Mouse (Mus musculus) midbrain, postnatal 0 days (tissue): ENCODE measurements around the gene Ccdc22. TPM values are rescaled to one million over a fixed set of nuclear protein-coding genes. Genes with fewer than 3 reads are reported as not detected.

Experiments
- ATAC-seq: fragments of 200-750 bp; cut with Nextera tagmentation; 2 replicates; pipeline ENCODE4 v1.8.0; 2017; ENCODE audit warnings: moderate number of reproducible peaks, mild to moderate bottlenecking, moderate TSS enrichment, moderate library complexity; ENCODE audit not compliant: low FRiP score
- DNase-seq: peaks from one replicate; pipeline ENCODE4 v3.0.0-alpha.2; 2015; ENCODE audit warnings: low spot score
- H3K27ac ChIP-seq: fragments of 300-500 bp; sonication (generic); 2 replicates; pipeline ENCODE4 v1.5.1; 2014; ENCODE audit warnings: low read depth, mild to moderate bottlenecking, low read length, mixed read lengths
- H3K27me3 ChIP-seq: fragments of 300-500 bp; sonication (generic); 2 replicates; pipeline ENCODE4 v1.6.1; 2014; ENCODE audit warnings: low read length, control low read depth, mixed read lengths; ENCODE audit not compliant: insufficient read depth
- H3K36me3 ChIP-seq: fragments of 300-500 bp; sonication (generic); 2 replicates; pipeline ENCODE4 v1.6.1; 2014; ENCODE audit warnings: low read length, control low read depth, mixed read lengths; ENCODE audit not compliant: insufficient read depth
- H3K4me1 ChIP-seq: fragments of 300-500 bp; sonication (generic); 2 replicates; pipeline ENCODE4 v1.6.1; 2014; ENCODE audit warnings: mild to moderate bottlenecking, control low read depth, antibody characterized with exemption, low read length, mixed read lengths; ENCODE audit not compliant: insufficient read depth
- H3K4me2 ChIP-seq: fragments of 300-500 bp; sonication (generic); 2 replicates; pipeline ENCODE4 v1.6.1; 2014; ENCODE audit warnings: low read depth, mild to moderate bottlenecking, low read length, mixed read lengths; ENCODE audit not compliant: poor library complexity, severe bottlenecking
- H3K4me3 ChIP-seq: fragments of 300-500 bp; sonication (generic); 2 replicates; pipeline ENCODE4 v1.5.1; 2014; ENCODE audit warnings: low read depth, mild to moderate bottlenecking, low read length, moderate library complexity
- H3K9ac ChIP-seq: fragments of 300-500 bp; sonication (generic); replicated peaks from 2 replicates; pipeline ENCODE4 v1.6.1; 2014; ENCODE audit warnings: mild to moderate bottlenecking, low read length, moderate library complexity, mixed read lengths; ENCODE audit not compliant: poor library complexity, severe bottlenecking
- H3K9me3 ChIP-seq: fragments of 300-500 bp; sonication (generic); 2 replicates; pipeline ENCODE4 v1.6.1; 2016; ENCODE audit warnings: low read length, control low read depth
- CTCF ChIP-seq: IDR thresholded peaks from 2 replicates; pipeline ENCODE4 v1.5.1; 2016; ENCODE audit warnings: antibody characterized with exemption, mild to moderate bottlenecking
- WGBS: fragments of 180-500 bp; shearing (Covaris S2); extraction: QIAGEN DNeasy Blood & Tissue Kit; methylation state at CpG from one replicate; pipeline ENCODE4 v1.1.7; 2014; 5-methylcytosine and 5-hydroxymethylcytosine counted together
- polyA plus RNA-seq: library from polyadenylated mRNA; unstranded; fragments of >200 nt; fragmentation: Nextera tagmentation; extraction: Ambion mirVana; gene quantifications from 2 replicates; pipeline ENCODE4 v1.2.1, GENCODE M21; 2015
- total RNA-seq: library from RNA; depleted of rRNA; stranded (reverse); fragments of >200 nt; gene quantifications from 2 replicates; pipeline ENCODE4 v1.2.3, GENCODE M21; 2014; rRNA removed

The Ccdc22 gene
- total RNA-seq (29.6 and 32.3 TPM in 2 replicates), polyA plus RNA-seq (19.9 and 20.0 TPM in 2 replicates)

- Histone ChIP-seq H3K4me3 (peak within 1 kb of the TSS; percentile 42), H3K27me3 (no peaks in the 10 kb centered on the region), H3K4me2 (peak within 1 kb of the TSS; percentile 49), H3K9me3 (no peaks in the 10 kb centered on the region), H3K27ac (peak within 1 kb of the TSS; percentile 67; the same call in 1 of the 2 replicates), H3K36me3 (no peaks in the 10 kb centered on the region), H3K9ac (no peak within 1 kb of the TSS; the same call in 1 of the 2 replicates), H3K4me1 (no peaks in the 10 kb centered on the region)
- 22% methylated on average over 28 of the region's 28 CpGs for WGBS
- peak; percentile 90 for ATAC-seq
- TF ChIP-seq CTCF: no peak
- DNase-seq: peak; percentile 90
Measured at GRCm38 (mm10) chrX:7604879-7605574, at the start of gene Ccdc22. TSS of gene Ccdc22 (minus strand) at chrX:7605517.

DNA sequence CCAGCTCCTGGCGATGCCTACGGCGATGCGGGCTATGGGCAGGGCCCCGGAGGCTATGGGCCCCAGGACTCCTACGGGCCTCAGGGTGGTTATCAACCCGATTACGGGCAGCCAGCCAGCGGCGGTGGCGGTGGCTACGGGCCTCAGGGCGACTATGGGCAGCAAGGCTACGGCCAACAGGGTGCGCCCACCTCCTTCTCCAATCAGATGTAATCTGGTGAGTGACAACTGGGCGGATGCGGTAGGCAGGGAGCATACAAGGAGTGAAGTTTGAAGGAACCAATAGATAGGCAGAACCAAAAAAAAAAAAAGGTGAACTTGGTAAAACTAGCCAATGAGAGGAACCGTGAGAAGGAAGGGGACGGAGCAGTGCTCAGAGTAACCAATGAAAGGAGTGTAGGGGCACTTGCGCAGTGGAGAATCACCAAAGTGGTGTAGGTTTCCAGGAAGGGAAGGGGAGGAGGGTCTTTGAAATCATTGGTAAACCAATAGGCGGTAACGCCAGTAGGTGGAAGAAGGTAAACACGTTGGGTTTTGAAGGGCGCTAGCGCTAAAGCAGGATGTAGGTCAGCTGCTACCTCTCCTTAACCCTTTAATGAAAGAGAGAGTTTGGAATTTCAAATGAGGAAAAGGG, 43.5 kb upstream of the Ccdc22 start:
- Histone ChIP-seq H3K9ac (peak overlapping the region; percentile 42; the same call in 1 of the 2 replicates), H3K36me3 (peaks cover 3% of the 10 kb centered on the region; the same call in 1 of the 2 replicates), H3K4me3 (peak overlapping the region; percentile 25), H3K4me1 (no peaks in the 10 kb centered on the region), H3K27ac (peak overlapping the region; percentile 71), H3K4me2 (peak overlapping the region; percentile 44), H3K27me3 (no peaks in the 10 kb centered on the region), H3K9me3 (no peaks in the 10 kb centered on the region)
- WGBS: 28% methylated on average over 25 of the region's 25 CpGs
- TF ChIP-seq CTCF: peak; percentile 41; the same call in 1 of the 2 replicates
- DNase-seq (peak; percentile 91), ATAC-seq (peak; percentile 94)

DNA sequence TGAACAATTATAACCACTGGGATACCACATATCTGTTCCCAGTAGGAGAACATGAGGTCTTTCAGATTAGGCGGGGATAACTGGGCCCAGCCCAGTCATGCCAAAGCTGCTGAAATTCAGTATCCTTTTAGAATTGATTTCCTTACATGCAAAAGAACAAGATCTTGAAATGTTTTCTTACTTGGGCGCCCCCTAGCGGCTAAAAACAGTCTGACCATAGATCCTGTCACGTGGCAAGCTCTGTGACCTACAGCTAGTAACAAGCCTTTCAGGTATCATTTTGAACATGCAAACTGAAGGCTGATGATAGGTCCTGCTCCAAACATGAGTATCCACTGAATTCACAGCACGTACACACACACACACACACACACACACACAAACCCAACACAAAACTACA, 40.0 kb upstream of the Ccdc22 start:
- no peak overlapping the region for H3K4me2 ChIP-seq
- 13% methylated on average over 5 of the region's 5 CpGs for WGBS
- H3K4me1 ChIP-seq: no peaks in the 10 kb centered on the region
- H3K9me3 ChIP-seq: no peaks in the 10 kb centered on the region
- H3K9ac ChIP-seq: no peak overlapping the region
- peak; percentile 76 for TF ChIP-seq CTCF
- DNase-seq (peak; percentile 76), ATAC-seq (no peak)
- H3K27ac ChIP-seq: no peak overlapping the region
- peaks cover 6% of the 10 kb centered on the region; the same call in 1 of the 2 replicates for H3K36me3 ChIP-seq
- no peak overlapping the region for H3K4me3 ChIP-seq
- no peaks in the 10 kb centered on the region for H3K27me3 ChIP-seq

DNA sequence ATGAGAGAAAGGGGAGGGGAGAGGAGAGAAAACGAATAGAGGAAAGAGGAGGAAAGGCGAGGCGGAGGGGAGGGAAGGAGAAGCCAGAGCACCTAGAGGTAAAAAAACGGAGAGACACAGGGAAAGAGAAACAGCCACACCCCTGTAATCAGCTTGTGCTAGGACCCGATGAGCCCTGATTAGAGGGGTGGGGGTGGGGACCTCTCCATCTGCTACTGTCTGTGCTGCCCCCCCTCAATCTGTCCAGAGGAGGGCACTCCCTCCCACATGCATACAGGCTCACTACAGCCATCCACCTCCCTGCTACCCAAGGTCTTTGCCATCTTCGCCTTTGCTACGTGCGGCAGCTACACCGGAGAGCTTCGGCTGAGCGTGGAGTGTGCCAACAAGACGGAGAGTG, 35.5 kb upstream of the Ccdc22 start:
- Histone ChIP-seq H3K9me3 (no peaks in the 10 kb centered on the region), H3K4me3 (peak overlapping the region; percentile 14; the same call in 1 of the 2 replicates), H3K27me3 (no peaks in the 10 kb centered on the region), H3K4me2 (peak overlapping the region; percentile 57), H3K9ac (no peak overlapping the region), H3K36me3 (peaks cover 6% of the 10 kb centered on the region; the same call in 1 of the 2 replicates), H3K27ac (no peak overlapping the region), H3K4me1 (no peaks in the 10 kb centered on the region)
- 37% methylated on average over 12 of the region's 12 CpGs for WGBS
- TF ChIP-seq CTCF: 0 out of 2 replicates have a peak, but pooled peaks have one; percentile 3
- ATAC-seq (no peak), DNase-seq (peak; percentile 1)

DNA sequence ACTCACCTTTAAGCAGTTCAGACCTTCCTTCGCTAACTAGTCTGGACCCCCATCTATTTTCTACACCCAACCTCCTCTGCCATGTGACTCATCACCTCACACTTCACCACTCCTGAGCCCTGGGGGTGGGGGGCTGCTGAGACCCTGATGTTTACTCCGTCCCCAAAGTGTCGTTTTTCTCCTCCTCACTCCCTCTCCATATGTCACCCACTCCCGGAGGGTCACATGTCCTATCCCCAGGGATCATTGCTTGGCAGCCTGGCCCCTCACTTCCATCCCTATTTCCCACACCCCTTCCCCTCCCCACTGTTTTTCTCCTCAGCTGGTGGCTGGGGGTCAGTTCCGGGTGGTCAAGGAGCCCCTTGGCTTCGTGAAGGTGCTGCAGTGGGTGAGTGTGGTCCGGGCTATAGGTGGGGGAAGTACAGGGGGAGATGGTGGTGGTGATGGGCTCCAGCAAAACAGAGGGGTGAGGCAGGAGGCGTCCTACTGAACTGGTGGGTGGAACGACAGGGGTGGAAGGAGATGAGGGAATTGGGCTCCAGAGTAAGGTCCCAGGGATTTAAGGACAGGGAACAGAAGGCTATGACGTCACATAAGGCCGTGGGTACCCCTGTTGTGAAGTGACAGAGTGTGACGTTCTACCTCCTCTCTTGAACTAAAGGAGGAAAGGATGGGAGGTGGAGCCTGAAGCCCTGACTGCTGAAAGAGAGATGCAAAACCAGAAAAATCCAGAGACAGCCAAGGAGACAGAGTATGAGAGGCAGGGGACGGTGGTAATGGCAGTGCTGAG, 34.4 kb upstream of the Ccdc22 start:
- no peak for TF ChIP-seq CTCF
- Histone ChIP-seq H3K4me2 (peak overlapping the region; percentile 57), H3K27me3 (no peaks in the 10 kb centered on the region), H3K4me1 (no peaks in the 10 kb centered on the region), H3K9me3 (no peaks in the 10 kb centered on the region), H3K9ac (peak overlapping the region; percentile 80), H3K4me3 (peak overlapping the region; percentile 49), H3K36me3 (peaks cover 6% of the 10 kb centered on the region; the same call in 1 of the 2 replicates), H3K27ac (peak overlapping the region; percentile 72; the same call in 1 of the 2 replicates)
- 23% methylated on average over 13 of the region's 13 CpGs for WGBS
- DNase-seq (peak; percentile 44), ATAC-seq (peak; percentile 24; the same call in 1 of the 2 replicates)
